Mouse (Mus musculus): ENCODE measurements at regions not wholly inside any gene's neighbourhood (a gene's known extent, or its start where the extent isn't known, plus 50 kb on each side); places are given as distances from the start of the nearest gene placed in this dataset.

DNA sequence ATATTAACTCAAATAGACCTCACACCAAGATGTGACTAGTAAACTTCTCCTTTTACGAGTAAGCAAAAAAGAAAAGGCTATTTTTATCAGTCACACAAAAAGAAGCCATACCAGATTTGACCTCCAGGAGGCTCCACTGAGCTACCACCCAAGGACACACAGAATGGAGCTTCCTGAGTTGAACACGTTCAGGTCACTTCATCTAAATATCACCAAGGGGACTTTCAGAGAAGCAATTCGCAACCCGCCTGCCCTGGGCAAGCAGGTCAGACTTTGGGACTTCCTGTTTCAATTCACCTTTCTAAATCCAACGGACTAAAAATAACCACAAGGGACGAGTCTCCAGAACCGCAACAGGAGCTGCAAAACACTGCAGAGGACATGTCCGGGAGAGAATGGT is 281.5 kb downstream of the Dhx15 start:
- H3K4me2 ChIP-seq: no peak overlapping the region
- no peak for ATAC-seq (replicated peaks; ENCODE audit: low FRiP score)
- no peaks in the 10 kb centered on the region for H3K36me3 ChIP-seq

DNA sequence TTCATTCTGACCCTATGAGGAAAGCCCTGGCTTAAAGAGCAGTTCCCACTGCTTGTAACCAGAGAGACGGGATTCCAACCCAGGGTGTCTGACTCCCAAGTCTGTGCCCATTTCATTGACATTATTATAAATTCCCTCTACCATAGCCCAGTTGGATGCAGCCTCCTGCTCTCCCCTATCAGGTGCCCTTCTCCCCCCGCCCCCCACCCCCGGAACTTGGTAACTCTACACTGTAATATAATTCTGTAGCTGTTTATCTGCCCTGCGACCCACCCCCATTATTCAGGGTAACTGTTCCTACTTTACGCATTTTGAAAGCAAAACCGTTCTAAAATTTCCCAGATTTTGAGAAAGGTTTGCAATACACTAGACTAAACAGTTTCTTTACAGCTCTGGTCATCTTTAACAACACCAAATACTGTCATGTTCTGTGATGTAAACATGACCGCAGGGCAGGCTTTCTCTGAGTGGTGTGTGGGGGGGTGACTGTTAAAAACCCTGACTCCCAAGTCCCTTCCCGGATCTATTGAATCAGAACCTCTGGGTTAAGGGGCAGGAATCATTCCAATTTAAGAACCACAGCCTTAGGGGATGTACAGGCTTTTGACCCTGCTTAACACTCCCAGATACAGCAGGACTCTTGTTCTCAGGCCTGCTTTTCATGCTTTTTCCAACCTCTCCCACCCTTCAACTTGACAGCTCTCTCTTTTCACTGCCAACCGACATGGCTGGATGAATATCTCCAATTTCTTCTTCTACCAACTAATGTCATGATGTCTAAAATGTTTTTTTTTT is 283.8 kb downstream of the Dhx15 start:
- H3K4me2 ChIP-seq: no peak overlapping the region
- ATAC-seq (replicated peaks; ENCODE audit: low FRiP score): peak; percentile 73
- no peaks in the 10 kb centered on the region for H3K36me3 ChIP-seq
- H3K9ac ChIP-seq: no peak overlapping the region
- no peaks in the 10 kb centered on the region for H3K9me3 ChIP-seq (replicated peaks)
- no peaks in the 10 kb centered on the region for H3K27me3 ChIP-seq
- H3K4me3 ChIP-seq (replicated peaks): no peak overlapping the region
- WGBS: 23% methylated on average over 9 of the region's 9 CpGs
- no peak overlapping the region for H3K27ac ChIP-seq
- H3K4me1 ChIP-seq: 0 out of 2 replicates have a peak, but pooled peaks cover 8% of the 10 kb centered on the region

More for the DNA sequence above, 281.5 kb downstream of the Dhx15 start:
- no peak overlapping the region for H3K4me3 ChIP-seq (replicated peaks)
- H3K9ac ChIP-seq: no peak overlapping the region
- H3K27ac ChIP-seq: no peak overlapping the region
- H3K9me3 ChIP-seq (replicated peaks): no peaks in the 10 kb centered on the region
- H3K4me1 ChIP-seq: 0 out of 2 replicates have a peak, but pooled peaks cover 8% of the 10 kb centered on the region
- WGBS: 72% methylated on average over 8 of the region's 8 CpGs
- no peaks in the 10 kb centered on the region for H3K27me3 ChIP-seq

DNA sequence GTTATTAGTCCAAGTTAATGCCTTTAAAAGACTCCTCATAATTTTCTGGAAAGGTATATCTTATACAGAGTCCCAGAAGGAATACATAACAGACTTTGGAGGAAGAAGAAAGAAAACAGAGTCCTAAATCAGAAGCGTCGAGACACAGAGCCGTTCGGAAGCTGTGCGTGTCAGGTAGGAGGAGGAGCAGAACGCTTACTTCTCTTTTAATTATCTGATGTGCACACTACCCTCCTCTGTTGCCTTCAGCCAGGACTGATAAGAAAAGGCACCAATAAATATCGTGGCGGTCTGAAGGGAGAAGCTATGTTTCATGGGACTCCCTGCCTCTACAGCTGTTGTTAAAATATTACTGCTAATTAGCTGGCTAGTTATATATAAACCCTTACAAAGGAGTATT is 296.2 kb downstream of the Dhx15 start:
- Histone ChIP-seq H3K9me3 (replicated peaks) (no peaks in the 10 kb centered on the region), H3K36me3 (no peaks in the 10 kb centered on the region), H3K4me1 (no peaks in the 10 kb centered on the region), H3K4me3 (replicated peaks) (no peak overlapping the region), H3K27ac (no peak overlapping the region), H3K4me2 (peak overlapping the region; percentile 14; the same call in 1 of the 2 replicates), H3K9ac (no peak overlapping the region), H3K27me3 (no peaks in the 10 kb centered on the region)
- 34% methylated on average over 8 of the region's 8 CpGs for WGBS
- no peak for ATAC-seq (replicated peaks; ENCODE audit: low FRiP score)

DNA sequence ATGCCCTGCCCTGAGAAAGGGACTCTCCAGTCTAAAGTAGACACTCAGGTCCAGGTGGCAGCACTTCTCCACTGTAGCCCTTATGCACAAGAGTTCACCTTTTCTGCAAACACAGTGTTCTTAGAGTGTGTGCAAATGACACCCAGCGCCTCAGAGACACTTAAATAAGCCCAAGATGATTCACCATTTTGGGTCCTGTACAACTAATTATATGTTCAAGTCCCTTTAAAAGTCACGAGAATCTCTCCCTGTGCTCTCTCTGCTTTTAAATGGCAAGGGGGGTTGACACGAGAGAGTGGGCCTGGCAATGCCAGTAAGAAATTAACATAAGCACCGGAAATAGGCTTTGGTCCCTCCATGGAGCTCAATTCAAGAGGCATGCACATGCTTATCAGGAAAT is 299.0 kb downstream of the Dhx15 start:
- Histone ChIP-seq H3K9me3 (replicated peaks) (no peaks in the 10 kb centered on the region), H3K9ac (no peak overlapping the region), H3K4me2 (no peak overlapping the region), H3K27ac (no peak overlapping the region), H3K4me1 (0 out of 2 replicates have a peak, but pooled peaks cover 3% of the 10 kb centered on the region), H3K36me3 (no peaks in the 10 kb centered on the region), H3K27me3 (no peaks in the 10 kb centered on the region), H3K4me3 (replicated peaks) (no peak overlapping the region)
- ATAC-seq (replicated peaks; ENCODE audit: low FRiP score): no peak
- WGBS: 88% methylated on average over 4 of the region's 4 CpGs

DNA sequence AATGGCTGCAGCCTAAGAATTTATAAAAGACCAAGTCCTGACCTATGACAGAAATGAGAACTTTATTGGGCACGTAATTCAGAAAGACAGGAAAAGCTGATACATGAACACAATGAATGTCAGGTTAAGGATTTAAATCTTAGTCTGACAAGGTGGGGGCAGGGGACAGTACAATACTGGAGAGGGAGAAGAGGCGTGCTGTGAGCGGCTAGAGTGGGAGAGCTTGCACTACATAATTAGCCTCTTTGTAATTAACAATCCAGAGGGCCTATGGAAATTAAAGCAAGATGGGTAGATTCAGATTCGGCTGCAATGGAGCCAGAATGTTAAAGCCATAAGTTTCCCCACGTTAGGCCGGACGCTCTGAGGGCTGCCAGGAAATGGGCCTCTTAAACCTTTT is 301.9 kb downstream of the Dhx15 start:
- no peaks in the 10 kb centered on the region for H3K9me3 ChIP-seq (replicated peaks)
- no peak for ATAC-seq (replicated peaks; ENCODE audit: low FRiP score)
- H3K27me3 ChIP-seq: no peaks in the 10 kb centered on the region
- 0 out of 2 replicates have a peak, but pooled peaks cover 3% of the 10 kb centered on the region for H3K4me1 ChIP-seq
- no peak overlapping the region for H3K27ac ChIP-seq
- H3K9ac ChIP-seq: no peak overlapping the region
- no peak overlapping the region for H3K4me3 ChIP-seq (replicated peaks)
- WGBS: 31% methylated on average over 7 of the region's 7 CpGs
- H3K36me3 ChIP-seq: no peaks in the 10 kb centered on the region
- H3K4me2 ChIP-seq: no peak overlapping the region

DNA sequence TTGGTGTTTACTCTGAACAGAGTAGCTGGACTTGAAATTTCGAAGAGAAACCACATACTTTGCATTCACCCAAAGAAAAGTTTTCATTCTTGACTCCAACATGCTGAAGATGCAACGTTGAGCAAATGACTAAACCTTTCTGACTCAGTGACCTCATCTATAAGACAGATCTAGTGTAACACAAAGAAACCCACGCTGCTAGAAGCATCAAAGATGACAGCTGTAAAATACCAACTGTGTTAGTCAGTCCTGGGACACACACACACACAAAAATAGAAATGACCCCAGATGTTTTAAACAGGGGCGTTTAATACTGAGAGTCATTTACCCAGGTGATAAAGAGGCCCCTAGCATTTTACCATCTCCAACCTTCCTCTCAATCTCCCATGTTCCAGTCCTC is 307.7 kb downstream of the Dhx15 start:
- no peak overlapping the region for H3K4me3 ChIP-seq (replicated peaks)
- no peaks in the 10 kb centered on the region for H3K27me3 ChIP-seq
- H3K4me2 ChIP-seq: no peak overlapping the region
- H3K27ac ChIP-seq: no peak overlapping the region
- H3K9ac ChIP-seq: no peak overlapping the region
- ATAC-seq (replicated peaks; ENCODE audit: low FRiP score): no peak
- H3K36me3 ChIP-seq: no peaks in the 10 kb centered on the region
- H3K9me3 ChIP-seq (replicated peaks): no peaks in the 10 kb centered on the region
- WGBS: 73% methylated on average over 4 of the region's 4 CpGs
- no peaks in the 10 kb centered on the region for H3K4me1 ChIP-seq

DNA sequence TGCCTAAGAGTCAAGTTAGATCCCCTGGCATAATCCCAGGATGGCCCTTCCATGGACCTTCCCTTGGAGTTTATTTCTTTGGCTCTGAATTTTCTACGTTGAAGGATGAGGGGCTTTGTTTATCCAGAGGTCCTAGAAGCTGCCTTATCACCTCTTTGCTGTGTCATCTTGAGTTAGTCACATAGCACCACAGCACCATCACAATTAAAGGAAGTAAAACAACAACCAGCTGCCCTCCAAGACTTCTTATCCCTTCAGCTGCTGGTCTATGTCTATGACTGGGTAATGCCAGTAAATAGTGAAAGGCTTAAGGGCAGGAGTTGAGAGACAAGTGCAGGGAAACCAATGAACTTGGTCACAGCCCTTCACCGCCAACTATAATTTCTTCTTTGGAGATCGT is 308.1 kb downstream of the Dhx15 start:
- H3K9ac ChIP-seq: no peak overlapping the region
- H3K4me1 ChIP-seq: no peaks in the 10 kb centered on the region
- H3K4me2 ChIP-seq: no peak overlapping the region
- 80% methylated on average over 3 of the region's 3 CpGs for WGBS
- ATAC-seq (replicated peaks; ENCODE audit: low FRiP score): no peak
- H3K9me3 ChIP-seq (replicated peaks): no peaks in the 10 kb centered on the region
- H3K27me3 ChIP-seq: no peaks in the 10 kb centered on the region
- no peak overlapping the region for H3K27ac ChIP-seq
- no peak overlapping the region for H3K4me3 ChIP-seq (replicated peaks)
- no peaks in the 10 kb centered on the region for H3K36me3 ChIP-seq

DNA sequence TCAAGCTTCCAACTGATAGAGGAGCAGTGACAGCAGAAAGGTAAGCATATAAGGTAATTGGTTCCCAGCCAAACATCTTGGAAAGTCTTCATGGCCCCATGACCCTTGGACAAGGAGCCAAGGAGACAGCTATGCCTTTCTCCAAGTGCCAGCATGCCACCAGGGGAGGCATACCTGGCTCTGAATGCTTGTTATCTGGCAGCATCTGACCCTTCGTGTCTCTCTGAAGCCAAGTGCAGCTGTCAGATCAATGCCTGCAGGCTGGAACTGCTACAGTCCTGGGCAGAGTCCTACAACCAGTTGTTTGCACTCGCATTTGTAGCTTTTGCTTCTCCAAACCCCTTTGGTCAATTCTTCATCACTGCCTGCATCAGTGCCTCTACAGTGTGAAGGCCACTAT is 309.3 kb upstream of the Ppargc1a start:
- H3K4me2 ChIP-seq: no peak overlapping the region
- no peaks in the 10 kb centered on the region for H3K36me3 ChIP-seq
- no peak overlapping the region for H3K27ac ChIP-seq
- H3K9me3 ChIP-seq (replicated peaks): no peaks in the 10 kb centered on the region
- ATAC-seq (replicated peaks; ENCODE audit: low FRiP score): no peak
- no peak overlapping the region for H3K9ac ChIP-seq
- H3K27me3 ChIP-seq: no peaks in the 10 kb centered on the region
- H3K4me3 ChIP-seq (replicated peaks): no peak overlapping the region
- 88% methylated on average over 2 of the region's 2 CpGs for WGBS
- no peaks in the 10 kb centered on the region for H3K4me1 ChIP-seq

DNA sequence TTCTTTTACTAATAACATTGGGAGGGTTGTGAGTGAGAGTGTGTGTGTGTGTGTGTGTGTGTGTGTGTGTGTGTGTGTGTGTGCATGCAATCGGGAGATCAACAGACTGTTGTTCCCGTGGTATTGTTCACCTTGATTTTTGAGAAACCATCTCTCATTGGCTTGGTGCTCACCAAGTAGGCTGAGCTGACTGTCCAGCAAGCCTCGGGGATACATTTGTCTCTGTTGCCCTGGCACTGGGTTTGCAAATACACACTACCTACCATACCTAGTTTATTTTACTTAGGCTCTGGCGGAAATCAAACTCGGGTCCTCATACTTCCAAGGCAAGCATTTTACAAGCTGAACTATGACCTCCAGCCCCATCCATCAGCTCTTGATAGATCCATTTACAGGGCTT is 306.0 kb upstream of the Ppargc1a start:
- no peaks in the 10 kb centered on the region for H3K27me3 ChIP-seq
- ATAC-seq (replicated peaks; ENCODE audit: low FRiP score): no peak
- no peak overlapping the region for H3K4me3 ChIP-seq (replicated peaks)
- H3K9ac ChIP-seq: no peak overlapping the region
- H3K36me3 ChIP-seq: no peaks in the 10 kb centered on the region
- H3K9me3 ChIP-seq (replicated peaks): no peaks in the 10 kb centered on the region
- H3K4me1 ChIP-seq: no peaks in the 10 kb centered on the region
- H3K27ac ChIP-seq: no peak overlapping the region
- WGBS: 70% methylated on average over 5 of the region's 5 CpGs
- no peak overlapping the region for H3K4me2 ChIP-seq

DNA sequence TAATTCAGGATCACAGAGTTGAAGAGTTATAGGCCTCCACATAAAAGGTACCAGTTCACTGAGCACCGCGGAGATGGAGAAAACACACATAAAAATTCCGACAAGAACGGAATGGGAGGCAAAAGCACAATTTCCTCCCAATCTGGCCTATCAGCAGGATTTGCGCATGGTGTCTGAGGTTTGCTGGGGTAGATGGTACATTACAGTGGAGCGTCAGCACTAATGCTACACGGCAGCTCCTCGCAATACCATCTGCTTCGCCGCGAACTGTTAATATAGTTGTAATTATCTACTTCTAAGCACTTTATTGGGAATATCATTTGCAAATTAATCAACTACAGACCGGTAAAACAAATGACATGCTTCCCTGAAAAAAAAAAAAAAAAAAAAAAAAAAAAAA is 304.2 kb upstream of the Ppargc1a start:
- no peak overlapping the region for H3K9ac ChIP-seq
- no peak overlapping the region for H3K27ac ChIP-seq
- 86% methylated on average over 12 of the region's 12 CpGs for WGBS
- no peaks in the 10 kb centered on the region for H3K27me3 ChIP-seq
- no peaks in the 10 kb centered on the region for H3K4me1 ChIP-seq
- no peaks in the 10 kb centered on the region for H3K36me3 ChIP-seq
- no peak overlapping the region for H3K4me3 ChIP-seq (replicated peaks)
- no peak for ATAC-seq (replicated peaks; ENCODE audit: low FRiP score)
- no peaks in the 10 kb centered on the region for H3K9me3 ChIP-seq (replicated peaks)
- no peak overlapping the region for H3K4me2 ChIP-seq

DNA sequence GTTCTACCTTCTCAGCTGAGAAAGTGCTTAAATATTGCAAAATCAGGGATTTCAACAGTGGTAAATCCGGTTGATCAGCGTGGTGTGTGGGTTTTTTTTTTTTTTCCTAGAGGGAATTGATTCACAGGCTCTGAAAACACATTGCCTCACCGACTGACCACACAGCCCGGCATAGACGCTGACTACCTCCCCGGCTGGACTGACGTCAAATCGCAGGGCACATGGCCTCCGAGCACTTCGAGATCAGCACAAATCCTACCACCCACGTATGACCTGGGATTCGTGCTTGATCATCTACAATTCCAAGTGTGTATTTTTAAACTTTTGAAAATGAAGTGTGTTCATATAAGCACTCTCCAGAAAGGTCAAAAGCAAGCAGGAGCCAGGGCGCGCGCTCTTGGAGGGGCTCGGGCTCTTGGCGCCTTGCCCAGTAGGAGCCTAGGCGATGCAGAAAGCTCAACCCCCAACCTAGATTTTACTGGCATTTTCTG is 300.7 kb upstream of the Ppargc1a start:
- H3K4me2 ChIP-seq: 0 out of 2 replicates have a peak overlapping the region, but pooled peaks have one; percentile 8
- H3K9ac ChIP-seq: no peak overlapping the region
- no peaks in the 10 kb centered on the region for H3K4me1 ChIP-seq
- H3K9me3 ChIP-seq (replicated peaks): no peaks in the 10 kb centered on the region
- 78% methylated on average over 18 of the region's 18 CpGs for WGBS
- no peak for ATAC-seq (replicated peaks; ENCODE audit: low FRiP score)
- no peaks in the 10 kb centered on the region for H3K36me3 ChIP-seq
- no peaks in the 10 kb centered on the region for H3K27me3 ChIP-seq
- H3K4me3 ChIP-seq (replicated peaks): no peak overlapping the region
- no peak overlapping the region for H3K27ac ChIP-seq

DNA sequence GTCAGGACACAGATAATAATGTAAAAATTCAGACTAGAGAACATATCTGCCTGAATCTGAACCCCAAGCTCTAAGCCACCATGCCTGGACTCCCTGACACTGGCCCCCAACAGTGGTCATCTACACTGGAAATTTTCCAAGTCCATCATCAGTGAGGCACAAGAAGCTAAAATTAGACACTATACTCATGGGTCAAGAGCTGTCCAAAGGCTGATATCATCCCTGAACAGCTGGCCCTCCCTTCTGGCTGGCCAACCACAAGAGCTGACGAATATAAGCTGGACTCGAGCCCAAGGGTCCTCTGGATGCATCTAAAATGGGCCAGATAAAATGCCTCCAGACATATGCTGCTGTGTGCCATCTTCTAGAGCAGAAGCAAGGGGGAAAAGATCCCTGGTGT is 298.5 kb upstream of the Ppargc1a start:
- no peaks in the 10 kb centered on the region for H3K4me1 ChIP-seq
- no peak overlapping the region for H3K4me2 ChIP-seq
- H3K9me3 ChIP-seq (replicated peaks): no peaks in the 10 kb centered on the region
- H3K9ac ChIP-seq: no peak overlapping the region
- H3K4me3 ChIP-seq (replicated peaks): no peak overlapping the region
- H3K36me3 ChIP-seq: no peaks in the 10 kb centered on the region
- no peak for ATAC-seq (replicated peaks; ENCODE audit: low FRiP score)
- no peak overlapping the region for H3K27ac ChIP-seq
- 58% methylated on average over 2 of the region's 2 CpGs for WGBS
- H3K27me3 ChIP-seq: no peaks in the 10 kb centered on the region

DNA sequence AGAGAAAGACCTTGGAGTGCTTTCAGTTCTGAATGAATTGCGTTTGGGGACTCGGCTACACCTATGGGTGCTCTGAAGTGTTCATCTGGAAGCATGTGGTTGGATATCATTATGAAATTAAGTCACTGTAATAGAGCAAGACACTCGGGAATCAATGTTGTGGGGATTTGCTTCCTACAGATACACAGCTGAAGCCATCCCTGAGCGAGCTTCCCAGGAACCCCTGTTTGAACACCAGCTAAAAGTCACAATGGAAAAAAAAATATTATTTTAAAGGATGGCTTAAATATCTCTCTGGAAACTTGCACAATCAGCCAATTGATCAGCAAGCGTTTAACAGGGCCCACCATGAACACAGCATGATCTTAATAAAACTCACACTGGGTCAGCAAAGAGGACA is 293.0 kb upstream of the Ppargc1a start:
- Histone ChIP-seq H3K27ac (no peak overlapping the region), H3K9ac (no peak overlapping the region), H3K9me3 (replicated peaks) (no peaks in the 10 kb centered on the region), H3K4me2 (no peak overlapping the region), H3K27me3 (no peaks in the 10 kb centered on the region), H3K4me3 (replicated peaks) (no peak overlapping the region), H3K36me3 (no peaks in the 10 kb centered on the region), H3K4me1 (no peaks in the 10 kb centered on the region)
- 92% methylated on average over 5 of the region's 5 CpGs for WGBS
- no peak for ATAC-seq (replicated peaks; ENCODE audit: low FRiP score)

Measured in kidney, embryonic 15.5 days (tissue).